Mouse (Mus musculus) small intestine, adult 2 months (tissue): ENCODE data around the gene Rln1.

Experiments used
- CTCF ChIP-seq: fragments of 200-500 bp; IDR thresholded peaks from 2 replicates; pipeline ENCODE4 v1.5.1; 2012; ENCODE audit warnings: low read depth, mild to moderate bottlenecking, control low read depth, inconsistent platforms, low read length, moderate library complexity, mixed read lengths; ENCODE audit not compliant: insufficient replicate concordance, insufficient read length; ENCODE audit errors: extremely low read depth
- POLR2A ChIP-seq: fragments of 200-500 bp; IDR thresholded peaks from 2 replicates; pipeline ENCODE4 v1.6.1; 2012; ENCODE audit warnings: low read depth, mild to moderate bottlenecking, control low read depth, inconsistent platforms, low read length, moderate library complexity

DNA sequence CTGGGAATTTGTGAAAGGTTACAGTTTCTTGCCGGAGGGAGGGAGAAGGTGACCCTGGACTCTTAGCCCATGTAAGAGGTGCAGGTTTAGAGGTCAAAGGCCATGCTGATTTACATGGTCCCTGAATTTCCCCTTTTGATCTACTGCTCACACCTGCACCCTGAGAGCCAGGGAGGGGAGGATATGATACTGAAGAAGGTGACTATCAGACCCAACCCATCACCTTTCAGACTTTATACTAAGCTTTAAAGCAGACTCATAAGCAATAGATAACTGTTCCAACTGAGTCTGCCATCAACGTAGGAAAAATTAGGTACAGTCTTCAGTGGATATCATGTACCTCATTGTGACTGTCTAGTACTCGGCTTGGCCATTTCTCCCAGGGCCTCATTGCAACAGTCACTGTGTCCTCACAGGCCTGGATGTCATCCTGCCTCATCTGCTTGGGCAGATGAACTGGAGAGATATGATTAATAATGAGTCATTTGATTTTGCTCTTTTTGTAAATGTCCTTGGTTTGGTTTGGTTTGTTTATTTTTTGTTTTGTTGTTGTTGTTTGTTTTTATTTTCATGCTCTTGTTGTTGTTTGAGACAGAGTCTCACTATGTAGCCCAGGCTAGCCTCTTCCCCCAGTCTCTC is 34.3 kb upstream of the Rln1 start:
- TF ChIP-seq POLR2A, result no peak
- no peak for TF ChIP-seq CTCF
